Mouse (Mus musculus): ENCODE data around the gene Col23a1. TPM values are rescaled to one million over a fixed set of nuclear protein-coding genes. Genes with fewer than 3 reads are reported as not detected.

Col23a1 gene
- polyA plus RNA-seq, 1 experiment = 4.4 TPM

- no peak for TF ChIP-seq POLR2A (IDR thresholded peaks at IDR 0.05; ENCODE audit: low read depth, low read length)
- no peak for TF ChIP-seq CTCF (IDR thresholded peaks at IDR 0.05; ENCODE audit: extremely low read depth, insufficient read length, insufficient replicate concordance, low read depth, low read length)
These were observed 25.4 kb upstream of the Col23a1 start for GRCm38 (mm10) chr11:51264352-51264751.

GRCm38 (mm10) chr11:51265326-51265725 lies 24.4 kb upstream of the Col23a1 start:
- TF ChIP-seq POLR2A (IDR thresholded peaks at IDR 0.05; ENCODE audit: low read depth, low read length) (no peak), CTCF (IDR thresholded peaks at IDR 0.05; ENCODE audit: extremely low read depth, insufficient read length, insufficient replicate concordance, low read depth, low read length) (peak; percentile 70; the same call in 1 of the 2 replicates)

More at GRCm38 (mm10) chr11:51264352-51264751, 25.4 kb upstream of the Col23a1 start:
- H3K27ac ChIP-seq (ENCODE audit: insufficient read depth, low read depth, low read length) = peak overlapping the region; percentile 1; the same call in 1 of the 2 replicates
- H3K4me3 ChIP-seq (ENCODE audit: low read depth, low read length) = peak overlapping the region; percentile 46
- H3K27me3 ChIP-seq (ENCODE audit: control insufficient read depth, insufficient read depth, low read length) = no peaks in the 10 kb centered on the region
- 0 out of 2 replicates have a peak, but pooled peaks cover 2% of the 10 kb centered on the region for H3K4me1 ChIP-seq (ENCODE audit: control insufficient read depth, insufficient read depth, insufficient read length, low read length)
- WGBS = 3% methylated on average over 6 of the region's 6 CpGs
- H3K36me3 ChIP-seq (ENCODE audit: control insufficient read depth, insufficient read depth, low read length) = peaks cover 6% of the 10 kb centered on the region

GRCm38 (mm10) chr11:51274418-51274817 lies 15.3 kb upstream of the Col23a1 start:
- Histone ChIP-seq H3K4me3 (ENCODE audit: low read depth, low read length) (no peak overlapping the region), H3K27me3 (ENCODE audit: control insufficient read depth, insufficient read depth, low read length) (no peaks in the 10 kb centered on the region), H3K4me1 (ENCODE audit: control insufficient read depth, insufficient read depth, insufficient read length, low read length) (no peaks in the 10 kb centered on the region), H3K27ac (ENCODE audit: insufficient read depth, low read depth, low read length) (no peak overlapping the region), H3K36me3 (ENCODE audit: control insufficient read depth, insufficient read depth, low read length) (peaks cover 67% of the 10 kb centered on the region)
- WGBS = 89% methylated on average over 1 of the region's 1 CpGs
- no peak for TF ChIP-seq POLR2A (IDR thresholded peaks at IDR 0.05; ENCODE audit: low read depth, low read length)
- TF ChIP-seq CTCF (IDR thresholded peaks at IDR 0.05; ENCODE audit: extremely low read depth, insufficient read length, insufficient replicate concordance, low read depth, low read length) = no peak

More at GRCm38 (mm10) chr11:51265326-51265725, 24.4 kb upstream of the Col23a1 start:
- no peak overlapping the region for H3K4me3 ChIP-seq (ENCODE audit: low read depth, low read length)
- 0 out of 2 replicates have a peak, but pooled peaks cover 2% of the 10 kb centered on the region for H3K4me1 ChIP-seq (ENCODE audit: control insufficient read depth, insufficient read depth, insufficient read length, low read length)
- H3K36me3 ChIP-seq (ENCODE audit: control insufficient read depth, insufficient read depth, low read length) = peaks cover 10% of the 10 kb centered on the region
- H3K27ac ChIP-seq (ENCODE audit: insufficient read depth, low read depth, low read length) = no peak overlapping the region
- WGBS = 28% methylated on average over 3 of the region's 3 CpGs
- no peaks in the 10 kb centered on the region for H3K27me3 ChIP-seq (ENCODE audit: control insufficient read depth, insufficient read depth, low read length)

GRCm38 (mm10) chr11:51290066-51290955 lies 591 bp downstream of the Col23a1 start:
- Histone ChIP-seq H3K27ac (ENCODE audit: insufficient read depth, low read depth, low read length) (no peak overlapping the region), H3K27me3 (ENCODE audit: control insufficient read depth, insufficient read depth, low read length) (peaks cover 15% of the 10 kb centered on the region), H3K36me3 (ENCODE audit: control insufficient read depth, insufficient read depth, low read length) (no peaks in the 10 kb centered on the region), H3K4me1 (ENCODE audit: control insufficient read depth, insufficient read depth, insufficient read length, low read length) (no peaks in the 10 kb centered on the region), H3K4me3 (ENCODE audit: low read depth, low read length) (peak overlapping the region; percentile 77)
- no peak for TF ChIP-seq CTCF (IDR thresholded peaks at IDR 0.05; ENCODE audit: extremely low read depth, insufficient read length, insufficient replicate concordance, low read depth, low read length)
- TF ChIP-seq POLR2A (IDR thresholded peaks at IDR 0.05; ENCODE audit: low read depth, low read length) = no peak
- 4% methylated on average over 74 of the region's 74 CpGs for whole genome bisulfite sequencing

- Histone ChIP-seq H3K27ac (ENCODE audit: insufficient read depth, low read depth, low read length) (no peak overlapping the region), H3K27me3 (ENCODE audit: control insufficient read depth, insufficient read depth, low read length) (peaks cover 15% of the 10 kb centered on the region), H3K4me1 (ENCODE audit: control insufficient read depth, insufficient read depth, insufficient read length, low read length) (no peaks in the 10 kb centered on the region), H3K36me3 (ENCODE audit: control insufficient read depth, insufficient read depth, low read length) (no peaks in the 10 kb centered on the region), H3K4me3 (ENCODE audit: low read depth, low read length) (no peak overlapping the region)
- WGBS = 75% methylated on average over 2 of the region's 2 CpGs
- TF ChIP-seq CTCF (IDR thresholded peaks at IDR 0.05; ENCODE audit: extremely low read depth, insufficient read length, insufficient replicate concordance, low read depth, low read length) = no peak
- TF ChIP-seq POLR2A (IDR thresholded peaks at IDR 0.05; ENCODE audit: low read depth, low read length) = no peak
These were observed 4.3 kb downstream of the Col23a1 start for GRCm38 (mm10) chr11:51293956-51294530.

GRCm38 (mm10) chr11:51295742-51296141 lies 6.0 kb downstream of the Col23a1 start:
- TF ChIP-seq POLR2A (IDR thresholded peaks at IDR 0.05; ENCODE audit: low read depth, low read length) = no peak
- no peak for TF ChIP-seq CTCF (IDR thresholded peaks at IDR 0.05; ENCODE audit: extremely low read depth, insufficient read length, insufficient replicate concordance, low read depth, low read length)
- Histone ChIP-seq H3K27me3 (ENCODE audit: control insufficient read depth, insufficient read depth, low read length) (peaks cover 4% of the 10 kb centered on the region; the same call in 1 of the 2 replicates), H3K4me1 (ENCODE audit: control insufficient read depth, insufficient read depth, insufficient read length, low read length) (no peaks in the 10 kb centered on the region), H3K36me3 (ENCODE audit: control insufficient read depth, insufficient read depth, low read length) (no peaks in the 10 kb centered on the region), H3K27ac (ENCODE audit: insufficient read depth, low read depth, low read length) (no peak overlapping the region), H3K4me3 (ENCODE audit: low read depth, low read length) (no peak overlapping the region)
- WGBS = 84% methylated on average over 3 of the region's 3 CpGs

GRCm38 (mm10) chr11:51298691-51299090 lies 9.0 kb downstream of the Col23a1 start:
- H3K27ac ChIP-seq (ENCODE audit: insufficient read depth, low read depth, low read length) = no peak overlapping the region
- no peak for TF ChIP-seq POLR2A (IDR thresholded peaks at IDR 0.05; ENCODE audit: low read depth, low read length)
- TF ChIP-seq CTCF (IDR thresholded peaks at IDR 0.05; ENCODE audit: extremely low read depth, insufficient read length, insufficient replicate concordance, low read depth, low read length) = no peak

More at GRCm38 (mm10) chr11:51298691-51299090, 9.0 kb downstream of the Col23a1 start:
- H3K36me3 ChIP-seq (ENCODE audit: control insufficient read depth, insufficient read depth, low read length) = no peaks in the 10 kb centered on the region
- no peaks in the 10 kb centered on the region for H3K4me1 ChIP-seq (ENCODE audit: control insufficient read depth, insufficient read depth, insufficient read length, low read length)
- H3K27me3 ChIP-seq (ENCODE audit: control insufficient read depth, insufficient read depth, low read length) = no peaks in the 10 kb centered on the region
- no peak overlapping the region for H3K4me3 ChIP-seq (ENCODE audit: low read depth, low read length)
- 78% methylated on average over 4 of the region's 4 CpGs for WGBS
